Mouse (Mus musculus) bone marrow macrophage, adult 2 months (primary cell): ENCODE results near the gene Rpl27. TPM values are rescaled to one million over a fixed set of nuclear protein-coding genes. Genes with fewer than 3 reads are reported as not detected.

Experiments used
- H3K27ac ChIP-seq: 2 replicates; pipeline ENCODE4 v1.5.1; 2012; ENCODE audit warnings: low read depth, low read length; ENCODE audit not compliant: insufficient read depth
- H3K4me1 ChIP-seq: 2 replicates; pipeline ENCODE4 v1.6.1; 2012; ENCODE audit warnings: low read length; ENCODE audit not compliant: control insufficient read depth, insufficient read depth
- H3K4me3 ChIP-seq: 2 replicates; pipeline ENCODE4 v1.5.1; 2012; ENCODE audit warnings: mild to moderate bottlenecking, low read length, moderate library complexity; ENCODE audit not compliant: insufficient read depth
- CTCF ChIP-seq: IDR thresholded peaks from 2 replicates; pipeline ENCODE4 v1.5.1; 2012; ENCODE audit warnings: low read depth, mild to moderate bottlenecking, low read length, moderate library complexity
- POLR2A ChIP-seq: IDR thresholded peaks from 2 replicates; pipeline ENCODE4 v1.6.1; 2012; ENCODE audit warnings: mild to moderate bottlenecking, low read depth, low read length, borderline replicate concordance
- polyA plus RNA-seq: library from polyadenylated mRNA; stranded (reverse); fragments of >200 nt; gene quantifications from 2 replicates; pipeline ENCODE4 v1.2.4, GENCODE M21; 2012; ENCODE audit not compliant: missing spikeins, insufficient read depth, insufficient read length

The Rpl27 gene
- polyA plus RNA-seq: 519 and 718 TPM in 2 replicates

DNA sequence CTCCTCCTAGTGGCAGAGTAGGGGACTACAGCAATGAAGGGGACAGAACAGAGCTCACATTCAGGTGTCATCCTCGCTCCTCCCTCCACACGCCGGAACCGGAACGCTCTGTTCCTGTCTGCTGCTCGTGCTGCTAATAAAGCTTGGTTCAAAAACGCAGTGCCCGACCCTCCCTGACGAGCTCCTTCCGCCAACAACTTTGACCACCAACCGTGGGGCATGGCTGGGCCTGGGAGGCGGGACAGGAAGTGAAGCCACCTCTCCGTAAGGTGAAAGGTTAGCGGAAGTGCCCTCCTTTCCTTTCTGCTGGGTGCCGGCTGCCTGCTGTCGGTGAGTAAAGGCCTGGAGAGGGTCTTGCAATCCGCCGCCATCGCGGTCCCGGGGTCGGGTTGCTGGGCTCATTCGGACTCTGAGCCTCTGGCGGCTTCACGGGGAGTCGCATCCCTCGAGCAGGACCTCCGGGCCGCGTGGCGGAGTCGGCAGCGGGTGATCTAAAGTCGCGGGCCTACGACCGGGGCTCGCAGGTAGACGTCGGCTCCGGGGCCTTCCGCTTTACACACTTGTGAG is at the start of gene Rpl27:
Rpl27 (plus strand) TSS at position 172 of the 567 bp plus-strand sequence.
- Histone ChIP-seq H3K27ac (peak within 1 kb of the TSS; percentile 76), H3K4me3 (peak within 1 kb of the TSS; percentile 84), H3K4me1 (peaks cover 9% of the 10 kb centered on the region)
- no peak for TF ChIP-seq CTCF
- no peak for TF ChIP-seq POLR2A

GRCm38 (mm10) chr11:101395110-101395509 is 47.0 kb upstream of the Rpl27 start:
- Histone ChIP-seq H3K4me3 (no peak overlapping the region), H3K4me1 (peaks cover 11% of the 10 kb centered on the region), H3K27ac (no peak overlapping the region)
- no peak for TF ChIP-seq POLR2A
- peak; percentile 76 for TF ChIP-seq CTCF

DNA sequence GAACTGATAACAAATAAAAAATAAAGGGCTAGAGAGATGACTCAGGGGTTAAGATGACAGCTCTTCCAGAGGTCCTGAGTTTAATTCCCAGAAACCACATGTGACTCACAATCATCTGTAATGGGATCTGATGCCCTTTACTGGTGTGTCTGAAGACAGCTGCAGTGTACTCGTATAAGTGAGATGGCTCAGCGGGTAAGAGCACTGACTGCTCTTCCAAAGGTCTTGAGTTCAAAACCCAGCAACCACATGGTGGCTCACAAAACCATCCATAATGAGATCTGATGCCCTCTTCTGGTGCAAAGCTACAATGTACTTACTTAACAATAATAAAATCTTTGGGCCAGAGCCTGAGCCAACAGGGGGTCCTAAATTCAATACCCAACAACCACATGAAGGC is 26.8 kb upstream of the Rpl27 start:
- Histone ChIP-seq H3K4me1 (peaks cover 5% of the 10 kb centered on the region), H3K27ac (no peak overlapping the region)
- no peak for TF ChIP-seq CTCF
- no peak for TF ChIP-seq POLR2A

GRCm38 (mm10) chr11:101416433-101417100 is 25.5 kb upstream of the Rpl27 start:
- no peak overlapping the region for H3K27ac ChIP-seq
- peaks cover 5% of the 10 kb centered on the region for H3K4me1 ChIP-seq
- H3K4me3 ChIP-seq: peak overlapping the region; percentile 69
- TF ChIP-seq CTCF: no peak
- no peak for TF ChIP-seq POLR2A

More for the DNA sequence above, 26.8 kb upstream of the Rpl27 start:
- no peak overlapping the region for H3K4me3 ChIP-seq

DNA sequence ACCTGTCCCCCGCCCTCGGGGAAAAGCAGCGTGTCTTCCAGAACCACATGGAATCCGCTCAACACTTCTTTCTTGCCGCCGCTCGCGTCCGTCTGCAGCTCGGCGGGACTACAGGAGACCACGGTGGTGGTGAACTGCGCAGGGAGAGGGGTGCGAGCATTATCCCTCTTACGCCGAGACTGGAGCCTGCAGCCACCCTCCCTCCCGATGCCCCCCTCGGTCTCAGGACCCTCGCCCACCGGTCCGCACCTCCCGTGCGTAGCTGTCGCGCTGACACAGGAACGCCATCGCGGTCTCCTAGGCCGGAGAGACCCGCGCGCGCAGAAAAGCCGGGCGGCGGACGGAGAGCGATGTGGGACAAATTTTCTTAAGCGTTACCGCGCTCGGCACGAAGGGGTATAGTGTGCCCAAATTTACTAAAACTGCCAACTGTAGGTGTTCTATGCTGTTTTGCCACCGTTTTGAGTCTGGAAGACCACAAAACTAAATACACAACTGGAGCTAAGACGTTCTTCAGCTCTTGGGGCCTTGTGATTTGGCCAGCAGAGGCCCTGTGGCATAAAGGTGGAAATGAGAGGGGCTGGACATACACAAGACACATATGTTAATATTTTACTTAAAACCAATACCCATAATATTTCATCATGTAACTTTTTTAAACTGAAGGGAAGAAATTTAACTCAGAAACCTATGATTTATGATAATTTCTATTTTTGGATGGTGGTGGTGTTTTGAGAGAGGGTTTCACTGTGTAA is 24.8 kb upstream of the Rpl27 start, which contains the start of gene Aarsd1:
Aarsd1 (minus strand) TSS at position 515 of the 755 bp plus-strand sequence.
- TF ChIP-seq POLR2A (no peak), CTCF (no peak)
- Histone ChIP-seq H3K4me1 (peaks cover 5% of the 10 kb centered on the region), H3K4me3 (peak within 1 kb of the TSS; percentile 69), H3K27ac (0 out of 2 replicates have a peak within 1 kb of the TSS, but pooled peaks have one; percentile 27)

- peaks cover 10% of the 10 kb centered on the region for H3K4me1 ChIP-seq
- TF ChIP-seq POLR2A (no peak), CTCF (no peak)
- no peak overlapping the region for H3K27ac ChIP-seq
- no peak overlapping the region for H3K4me3 ChIP-seq
Measured at GRCm38 (mm10) chr11:101418991-101419390, 23.1 kb upstream of the Rpl27 start.

DNA sequence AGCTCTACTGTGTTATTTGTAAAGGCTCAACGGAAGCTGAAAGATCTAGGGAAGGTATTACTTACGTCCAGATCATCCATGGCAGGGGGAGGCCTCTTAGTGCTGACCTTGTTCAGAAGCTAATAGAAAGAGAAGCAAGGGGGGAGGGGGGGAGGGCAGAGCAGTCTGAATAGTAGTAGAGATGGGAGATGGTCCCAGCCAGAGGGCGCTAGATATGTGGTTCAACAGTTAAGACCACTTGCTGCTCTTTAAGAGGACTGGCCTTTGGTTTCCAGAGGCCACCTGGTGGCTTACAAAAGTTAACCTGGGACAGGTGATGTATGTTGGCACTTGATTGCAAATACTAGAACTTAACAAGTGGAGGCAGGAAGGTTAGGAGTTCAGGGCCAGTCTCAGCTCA is 22.5 kb upstream of the Rpl27 start:
- H3K4me3 ChIP-seq: no peak overlapping the region
- no peak overlapping the region for H3K27ac ChIP-seq
- H3K4me1 ChIP-seq: peaks cover 14% of the 10 kb centered on the region
- TF ChIP-seq POLR2A (no peak), CTCF (no peak)

GRCm38 (mm10) chr11:101420148-101420547 is 21.9 kb upstream of the Rpl27 start:
- Histone ChIP-seq H3K27ac (no peak overlapping the region), H3K4me1 (peaks cover 14% of the 10 kb centered on the region), H3K4me3 (no peak overlapping the region)
- no peak for TF ChIP-seq CTCF
- TF ChIP-seq POLR2A: no peak

GRCm38 (mm10) chr11:101424105-101424851 is 17.8 kb upstream of the Rpl27 start, which contains the start of gene Gm27029:
Gm27029 (minus strand) TSS chr11:101424796.
- H3K4me1 ChIP-seq: peaks cover 17% of the 10 kb centered on the region
- H3K27ac ChIP-seq: peak within 1 kb of the TSS; percentile 62
- TF ChIP-seq CTCF: no peak
- H3K4me3 ChIP-seq: peak within 1 kb of the TSS; percentile 85
